Mouse (Mus musculus) 416B (cell line): ENCODE results near the gene Gnai1.

Source experiments
- DNase-seq: peaks from one replicate; pipeline ENCODE4 v3.0.0; 2011; ENCODE audit warnings: low read depth

The Gnai1 gene

DNA sequence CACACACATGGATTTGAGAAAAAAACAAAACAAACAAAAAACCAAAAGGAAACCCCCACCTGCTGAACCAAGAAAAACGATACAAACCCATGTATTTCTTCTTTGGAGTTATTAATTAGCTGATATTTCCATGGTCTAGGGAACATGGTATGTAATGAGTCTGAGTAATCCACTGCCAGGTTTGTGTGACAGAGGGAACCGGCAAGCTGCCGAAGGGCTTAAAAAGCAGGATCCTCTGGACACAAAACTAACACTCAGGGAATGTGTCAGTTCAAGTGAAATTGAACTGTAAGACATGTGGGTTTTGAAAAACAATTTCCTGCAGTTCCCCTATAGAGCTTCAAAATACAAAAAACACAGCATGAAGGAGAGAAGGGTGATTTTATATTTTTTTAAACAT, 72.1 kb downstream of the Gnai1 start:
- no peak for DNase-seq

DNA sequence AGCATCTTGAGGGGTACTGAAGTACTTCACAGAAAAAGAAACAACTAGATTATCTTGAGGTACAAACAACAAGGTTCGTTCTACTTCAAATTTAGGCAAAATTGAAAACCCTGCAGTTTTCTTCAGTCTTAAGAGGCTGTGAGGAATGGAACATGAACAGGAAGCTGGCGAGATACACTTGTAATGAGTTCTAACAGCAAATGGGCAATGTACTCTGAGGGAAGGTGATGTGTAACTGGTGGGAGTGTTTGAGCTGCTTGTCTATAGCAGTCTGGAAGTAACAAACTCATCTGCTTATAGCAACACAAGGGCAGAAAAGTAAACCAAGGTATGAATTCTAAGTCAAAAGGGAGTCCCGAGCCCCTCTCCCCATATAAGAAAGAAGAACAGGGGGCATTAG, 78.1 kb downstream of the Gnai1 start:
- no peak for DNase-seq

DNA sequence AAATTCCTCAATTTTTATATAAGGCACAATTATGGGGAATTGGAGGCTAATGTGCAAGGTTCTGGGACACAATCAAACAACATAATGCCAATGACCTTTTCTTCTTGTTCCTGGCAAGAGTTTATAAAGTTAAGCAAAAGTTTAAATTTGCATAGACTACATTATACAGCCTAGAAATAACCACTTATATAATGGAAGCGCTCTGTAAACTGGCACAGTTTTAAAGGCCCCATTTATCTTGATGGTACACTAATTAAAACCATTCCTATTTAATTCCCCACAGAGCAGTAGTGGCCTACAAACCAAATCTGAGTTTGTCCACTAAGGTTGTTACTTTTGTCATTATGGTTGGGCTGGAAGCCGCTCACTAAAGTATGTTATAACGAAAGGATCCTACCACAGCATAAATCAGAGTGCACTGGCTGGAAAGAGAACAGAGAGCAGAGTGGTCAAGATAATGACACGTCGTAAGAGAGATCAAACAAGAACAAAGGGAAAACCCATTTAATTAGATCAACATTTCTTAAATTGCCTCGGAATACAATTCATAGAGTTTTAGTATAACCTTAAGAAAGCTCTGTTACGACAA, 85.7 kb downstream of the Gnai1 start:
- no peak for DNase-seq

DNA sequence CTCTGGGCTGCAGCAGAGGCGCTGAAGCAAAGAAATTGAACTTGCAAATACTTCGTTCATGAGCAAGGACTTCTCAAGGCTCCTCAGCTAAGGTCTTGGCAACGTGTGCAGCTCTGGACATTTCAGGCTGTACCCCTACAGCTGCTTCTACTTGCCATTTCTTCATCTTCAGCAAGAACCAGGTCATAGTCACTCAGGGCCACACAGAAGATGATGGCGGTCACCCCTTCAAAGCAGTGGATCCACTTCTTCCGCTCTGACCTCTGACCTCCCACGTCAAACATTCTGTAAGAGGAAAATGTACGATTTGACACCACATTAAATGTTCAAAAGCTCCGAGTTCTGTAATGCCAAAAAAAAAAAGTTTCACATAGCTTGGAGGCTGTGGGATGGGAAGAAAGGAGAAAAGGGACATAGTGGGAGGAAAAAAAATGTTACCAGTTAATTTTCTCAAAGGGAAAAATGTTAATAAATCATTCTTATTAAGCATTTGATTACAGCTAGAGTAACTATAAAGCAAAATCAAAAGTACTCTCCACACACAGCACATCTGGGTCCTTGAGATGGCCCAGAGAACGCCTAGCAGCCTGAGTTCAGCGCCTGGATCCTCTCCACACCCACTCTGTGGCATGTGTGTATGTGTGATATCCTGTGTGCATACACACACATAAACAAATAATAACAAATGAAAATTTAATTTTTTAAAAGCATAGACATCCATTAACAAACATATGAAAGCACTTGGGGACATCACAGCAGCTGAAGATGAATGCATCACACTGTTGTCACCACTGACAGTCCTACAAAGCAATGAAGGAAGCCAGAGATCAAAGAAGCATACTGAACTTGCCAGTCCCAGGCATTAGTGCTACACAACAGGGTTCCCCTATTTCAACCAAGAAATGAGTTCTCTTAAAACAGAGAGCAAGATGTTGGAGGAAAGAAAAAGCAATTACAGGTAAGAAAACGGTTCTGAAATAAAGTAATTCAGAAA, 86.6 kb downstream of the Gnai1 start:
- no peak for DNase-seq

DNA sequence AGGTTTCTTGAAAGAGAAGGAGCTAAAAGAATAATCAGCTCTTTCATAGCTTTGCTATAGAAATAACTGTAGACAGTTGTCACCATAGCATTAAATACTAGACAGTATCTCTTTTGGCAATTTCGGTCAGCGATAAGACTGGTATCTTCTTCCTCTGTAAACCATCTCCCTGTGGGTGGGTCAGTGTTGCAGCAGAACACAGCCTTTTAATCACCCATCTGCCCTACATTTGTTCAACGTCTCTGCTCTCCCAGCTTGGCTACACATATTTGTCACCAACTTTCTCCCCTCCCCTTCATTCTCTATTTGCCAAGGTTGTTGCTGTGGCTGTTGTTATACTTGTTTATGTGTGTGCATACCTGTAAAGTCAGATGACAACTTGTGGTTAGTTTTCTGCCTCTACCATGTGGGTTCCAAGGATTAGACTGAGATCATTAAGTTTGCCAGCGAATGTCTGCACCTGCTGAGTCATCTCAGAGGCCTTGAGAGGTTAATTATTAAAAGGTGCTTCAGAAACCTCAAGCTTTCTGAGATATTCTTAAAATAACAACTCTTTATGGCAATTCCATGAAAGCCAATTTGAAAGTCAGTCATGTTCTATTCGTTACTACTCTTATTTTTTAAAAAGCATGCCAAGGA, 109.7 kb downstream of the Gnai1 start:
- no peak for DNase-seq

DNA sequence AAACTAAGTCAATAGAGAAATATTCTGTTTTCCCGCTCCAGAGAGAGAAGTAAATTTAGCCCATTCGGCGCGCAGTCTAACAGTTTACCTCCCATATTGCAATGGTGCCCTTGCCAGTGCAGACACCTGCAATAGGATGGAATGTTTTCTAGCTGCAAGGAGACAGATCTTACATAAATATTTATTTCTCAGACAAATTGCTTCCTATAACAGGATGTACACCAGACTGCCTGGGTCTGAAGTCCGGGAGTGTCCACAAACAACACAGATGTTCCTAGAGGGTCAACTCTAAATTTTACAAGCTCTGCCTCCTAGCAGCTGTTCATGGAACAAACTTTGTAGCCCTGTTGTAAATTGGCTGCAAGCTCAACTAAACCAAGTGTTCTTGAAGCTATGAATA, 111.0 kb downstream of the Gnai1 start:
- no peak for DNase-seq

DNA sequence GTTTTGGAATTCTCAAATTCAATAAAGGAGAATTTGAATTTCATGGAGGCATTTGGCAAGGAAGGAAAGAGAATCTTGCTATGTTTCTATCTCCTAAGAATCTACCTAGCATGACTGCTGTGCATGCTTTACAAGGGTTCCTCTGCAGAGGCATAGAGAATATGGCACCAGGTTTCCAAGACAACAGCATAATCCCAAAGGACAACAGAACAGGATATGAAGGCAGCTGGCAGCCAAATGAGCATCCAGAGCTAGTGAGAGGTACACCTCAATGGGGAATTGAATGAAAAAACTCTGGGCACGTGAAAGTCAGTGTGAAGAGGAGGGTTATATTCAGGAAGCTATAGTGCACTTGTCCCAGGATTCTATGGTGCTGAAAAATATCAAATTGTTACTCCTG, 130.8 kb downstream of the Gnai1 start:
- no peak for DNase-seq

DNA sequence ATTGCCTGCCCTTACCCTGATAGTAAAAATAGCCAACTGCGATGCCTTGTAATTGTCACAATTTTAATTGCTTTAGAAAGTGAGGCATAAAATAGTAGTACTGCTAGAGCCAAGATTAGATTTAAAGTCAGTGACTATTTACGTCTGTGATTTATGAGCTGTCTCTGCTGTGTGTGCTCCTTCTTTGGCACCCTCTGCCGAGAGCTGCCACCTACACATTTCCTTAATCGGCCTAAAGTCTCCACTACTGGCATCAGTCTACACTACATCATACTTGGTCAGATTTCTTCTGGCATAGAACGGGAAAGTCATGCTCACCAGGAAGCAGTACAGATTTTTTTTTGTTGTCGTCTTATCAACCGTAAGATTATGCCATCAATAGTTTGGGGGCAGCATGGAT, 131.3 kb downstream of the Gnai1 start:
- DNase-seq = no peak

DNA sequence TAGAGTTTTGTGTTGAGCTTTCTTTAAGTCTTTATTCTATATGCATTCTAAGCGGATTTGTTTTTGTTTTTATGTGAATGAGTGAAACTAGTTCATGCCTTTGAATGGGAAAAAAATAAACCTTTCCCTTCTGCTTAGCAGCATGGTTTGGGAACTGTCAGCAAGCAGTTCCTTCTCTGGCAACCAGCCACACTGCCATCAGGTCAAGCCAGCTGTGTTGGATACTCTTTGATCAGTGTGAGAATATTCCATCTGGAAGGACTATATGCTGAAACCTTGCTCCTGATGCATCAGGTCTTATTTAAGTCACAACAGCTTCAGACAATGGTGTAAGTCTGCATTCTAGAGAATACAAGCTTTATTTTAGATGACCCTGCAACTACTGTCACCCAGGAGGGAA, 139.3 kb downstream of the Gnai1 start:
- DNase-seq = no peak

DNA sequence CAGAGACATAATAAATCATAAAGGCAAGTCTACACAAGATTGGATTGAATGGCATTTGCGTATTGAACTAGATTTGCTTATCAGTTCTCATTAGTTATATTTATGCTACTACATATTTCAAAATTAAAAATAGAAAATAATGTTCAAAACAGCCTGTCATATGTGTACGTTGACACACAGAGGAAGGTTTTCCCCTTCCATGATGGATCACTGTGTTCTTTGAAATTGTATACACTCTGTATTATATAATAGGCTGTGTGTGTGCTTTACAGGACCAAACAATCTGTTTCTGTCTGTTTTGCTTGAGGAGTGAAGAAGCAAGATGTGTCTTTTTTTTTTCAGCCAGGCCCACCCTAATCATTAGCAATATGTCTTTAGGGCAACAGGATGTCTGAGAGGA, 141.9 kb downstream of the Gnai1 start:
- no peak for DNase-seq

DNA sequence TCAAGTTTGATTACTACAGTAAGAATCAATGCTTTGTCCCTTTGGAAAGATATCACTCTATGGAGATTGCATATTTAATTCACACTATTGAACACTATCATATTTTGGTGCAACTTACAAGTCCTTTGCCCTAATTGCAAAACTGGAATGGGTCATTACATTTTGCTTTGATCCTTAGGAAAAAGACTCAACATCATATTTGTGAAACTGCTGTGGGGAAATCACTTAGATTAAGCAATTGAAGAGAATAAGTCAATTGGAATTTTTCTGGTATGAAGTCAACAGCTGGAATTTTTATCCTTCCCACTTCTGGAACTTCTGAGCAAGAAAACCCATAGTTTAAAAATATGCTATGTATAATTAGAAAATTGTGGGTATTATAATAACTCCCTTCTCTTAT, 142.3 kb downstream of the Gnai1 start:
- DNase-seq = no peak
